Mouse (Mus musculus) ovary, adult 18-20 months (tissue): ENCODE results near the gene St3gal6.

Source experiments
- DNase-seq: peaks from one replicate; pipeline ENCODE4 v3.0.0; 2022; ENCODE audit warnings: low spot score, mixed read lengths

Gene St3gal6

GRCm38 (mm10) chr16:58475544-58476154 lies 48.4 kb downstream of the St3gal6 start:
- DNase-seq: no peak

- DNase-seq: no peak
Observed at GRCm38 (mm10) chr16:58474875-58475274, 49.2 kb downstream of the St3gal6 start.

GRCm38 (mm10) chr16:58470841-58471240 lies 53.2 kb downstream of the St3gal6 start:
- no peak for DNase-seq

- no peak for DNase-seq
Observed at GRCm38 (mm10) chr16:58470061-58470460, 54.0 kb downstream of the St3gal6 start.

GRCm38 (mm10) chr16:58465412-58465811 lies 58.6 kb downstream of the St3gal6 start:
- DNase-seq: no peak

GRCm38 (mm10) chr16:58464051-58464450 lies 60.0 kb downstream of the St3gal6 start:
- no peak for DNase-seq

- no peak for DNase-seq
Observed at GRCm38 (mm10) chr16:58462519-58462918, 61.5 kb downstream of the St3gal6 start.

GRCm38 (mm10) chr16:58461856-58462518 lies 62.1 kb downstream of the St3gal6 start:
- DNase-seq: no peak

GRCm38 (mm10) chr16:58460386-58460785 lies 63.7 kb downstream of the St3gal6 start:
- DNase-seq: no peak

- DNase-seq: peak; percentile 29
Observed at GRCm38 (mm10) chr16:58459966-58460365, 64.1 kb downstream of the St3gal6 start.

- no peak for DNase-seq
Observed at GRCm38 (mm10) chr16:58456991-58457390, 67.1 kb downstream of the St3gal6 start.

- no peak for DNase-seq
Observed at GRCm38 (mm10) chr16:58456445-58456844, 67.6 kb downstream of the St3gal6 start.

GRCm38 (mm10) chr16:58455118-58455517 lies 68.9 kb downstream of the St3gal6 start:
- no peak for DNase-seq

- peak; percentile 24 for DNase-seq
Observed at GRCm38 (mm10) chr16:58454617-58455016, 69.4 kb downstream of the St3gal6 start.

- no peak for DNase-seq
Observed at GRCm38 (mm10) chr16:58453820-58454219, 70.2 kb downstream of the St3gal6 start.

GRCm38 (mm10) chr16:58453138-58453537 lies 70.9 kb downstream of the St3gal6 start:
- DNase-seq: no peak

- no peak for DNase-seq
Observed at GRCm38 (mm10) chr16:58451647-58452046, 72.4 kb downstream of the St3gal6 start.

GRCm38 (mm10) chr16:58450648-58451047 lies 73.4 kb downstream of the St3gal6 start:
- no peak for DNase-seq

- no peak for DNase-seq
Observed at GRCm38 (mm10) chr16:58449073-58449472, 75.0 kb downstream of the St3gal6 start.

GRCm38 (mm10) chr16:58446281-58447259 lies 77.5 kb downstream of the St3gal6 start:
- no peak for DNase-seq

- no peak for DNase-seq
Observed at GRCm38 (mm10) chr16:58444735-58445134, 79.3 kb downstream of the St3gal6 start.

- DNase-seq: no peak
Observed at GRCm38 (mm10) chr16:58432384-58432783, 91.7 kb downstream of the St3gal6 start.

GRCm38 (mm10) chr16:58430246-58430645 lies 93.8 kb downstream of the St3gal6 start:
- no peak for DNase-seq
